In the genomic region with DNA sequence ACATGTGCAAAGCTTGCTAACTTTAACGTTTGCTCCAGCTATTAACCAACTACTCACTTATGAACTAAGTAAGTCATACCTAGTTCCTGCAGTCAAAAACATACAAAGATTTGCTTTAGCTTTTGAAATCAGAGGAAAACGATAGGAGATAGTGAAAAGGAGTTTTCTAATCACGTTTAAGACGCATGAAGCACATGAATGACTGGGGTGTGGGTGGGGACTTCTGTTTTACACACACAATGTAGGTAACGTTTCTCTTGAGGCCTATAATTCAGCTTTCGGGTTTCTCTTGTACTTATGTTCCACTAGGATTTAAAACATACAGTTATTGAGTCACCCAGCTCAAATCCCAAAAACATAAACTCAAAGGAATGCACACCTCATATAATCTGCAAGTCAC, we compare ENCODE assay signal across 8 mouse cellular contexts. TPM values are rescaled to one million over a fixed set of nuclear protein-coding genes. Genes with fewer than 3 reads are reported as not detected.
DNase-seq lines count a peak whose midpoint lies in the region; TF ChIP-seq lines count a peak whose summit lies in the region.

No protein-coding gene starts in this region.

- peaks cover 14% of the 10 kb centered on the region for H3K4me1 ChIP-seq in bone marrow macrophage, adult 2 months (ENCODE audit: control insufficient read depth, insufficient read depth, low read length)

- no peak for TF ChIP-seq POLR2A in bone marrow macrophage, adult 2 months (IDR thresholded peaks at IDR 0.05; ENCODE audit: borderline replicate concordance, low read depth, low read length)

- no peak for TF ChIP-seq CTCF in layer of hippocampus, adult 2 months (conservative IDR thresholded peaks at IDR 0.05)
- TF ChIP-seq CTCF in bone marrow macrophage, adult 2 months (IDR thresholded peaks at IDR 0.05; ENCODE audit: low read depth, low read length) = no peak

- DNase-seq in layer of hippocampus, adult 2 months (ENCODE audit: low spot score in 2 of 2) = no peak
- no peak for DNase-seq in layer of hippocampus, postnatal 36 days
- DNase-seq in induced T-regulatory cell, adult 2 months (ENCODE audit: low read depth) = peak; percentile 70
- DNase-seq in naive thymus-derived CD4-positive, alpha-beta T cell, adult 2 months (ENCODE audit: low read depth) = peak; percentile 56
- DNase-seq in thymus, postnatal 14 days = no peak
- DNase-seq in urinary bladder, postnatal 4 days (ENCODE audit: low spot score in 2 of 2) = no peak
- no peak for DNase-seq in kidney, postnatal 14 days

- H3K4me3 ChIP-seq in layer of hippocampus, adult 2 months = peak overlapping the region; percentile 95
- peak overlapping the region; percentile 79 for H3K4me3 ChIP-seq in bone marrow macrophage, adult 2 months (ENCODE audit: insufficient read depth, low read length)

- H3K27ac ChIP-seq in layer of hippocampus, adult 2 months = peak overlapping the region; percentile 100
- H3K27ac ChIP-seq in bone marrow macrophage, adult 2 months (ENCODE audit: insufficient read depth, low read depth, low read length) = no peak overlapping the region

RNA-seq across cellular contexts. Expression of gene Slc25a3, which starts 1.2 kb away (rescaled TPM):
- total RNA-seq in layer of hippocampus, adult 2 months (2021) = 100 to 1,000 TPM; 485 to 491 TPM
- 100 to 1,000 TPM; 499 to 538 TPM for total RNA-seq in layer of hippocampus, postnatal 36 days (2021)
- 517 and 528 TPM in 2 replicates for polyA plus RNA-seq in bone marrow macrophage, adult 2 months (2012; ENCODE audit: insufficient read depth, insufficient read length, missing spikeins)

RNA-seq across cellular contexts. Expression of gene Ikbip, which starts 39.9 kb away (rescaled TPM):
- total RNA-seq in layer of hippocampus, adult 2 months (2021) = 10 to 100 TPM; 16.3 to 17.2 TPM
- total RNA-seq in layer of hippocampus, postnatal 36 days (2021) = 10 to 100 TPM; 16.7 to 17.9 TPM
- polyA plus RNA-seq in bone marrow macrophage, adult 2 months (2012; ENCODE audit: insufficient read depth, insufficient read length, missing spikeins) = 20.4 and 22.5 TPM in 2 replicates

RNA-seq across cellular contexts. Expression of gene Apaf1, which starts 40.1 kb away (rescaled TPM):
- 10 to 100 TPM; 12.7 to 15.4 TPM for total RNA-seq in layer of hippocampus, adult 2 months (2021)
- total RNA-seq in layer of hippocampus, postnatal 36 days (2021) = 10 to 100 TPM; 14.0 to 15.6 TPM
- polyA plus RNA-seq in bone marrow macrophage, adult 2 months (2012; ENCODE audit: insufficient read depth, insufficient read length, missing spikeins) = 48.3 and 56.7 TPM in 2 replicates

RNA-seq across cellular contexts. Expression of gene Tmpo, which starts 58.5 kb away (rescaled TPM):
- 10 to 100 TPM; 37.5 to 39.7 TPM for total RNA-seq in layer of hippocampus, adult 2 months (2021)
- total RNA-seq in layer of hippocampus, postnatal 36 days (2021) = 10 to 100 TPM; 38.8 to 41.2 TPM
- polyA plus RNA-seq in bone marrow macrophage, adult 2 months (2012; ENCODE audit: insufficient read depth, insufficient read length, missing spikeins) = 150 and 155 TPM in 2 replicates

Comparison
In these comparisons a context has a peak if more than half of its experiments do, and no peak if none do; other contexts are left out.
1. DNase-seq: peak in induced T-regulatory cell, adult 2 months (single experiment) and naive thymus-derived CD4-positive, alpha-beta T cell, adult 2 months (single experiment); none in layer of hippocampus, adult 2 months (0 of 2), layer of hippocampus, postnatal 36 days (0 of 2), thymus, postnatal 14 days (single experiment), urinary bladder, postnatal 4 days (0 of 2) and kidney, postnatal 14 days (single experiment).